Mouse (Mus musculus) embryonic facial prominence, embryonic 14.5 days (tissue): Measurements from ENCODE around the gene Cacna2d1. TPM values are rescaled to one million over a fixed set of nuclear protein-coding genes. Genes with fewer than 3 reads are reported as not detected.

Experiments used
- ATAC-seq: fragments of 200-750 bp; cut with Nextera tagmentation; 2 replicates; pipeline ENCODE4 v1.8.0; 2017; ENCODE audit warnings: low read depth, moderate number of reproducible peaks, moderate TSS enrichment
- DNase-seq: peaks from one replicate; pipeline ENCODE4 v3.0.0-alpha.2; 2015; ENCODE audit warnings: low spot score
- H3K27ac ChIP-seq: fragments of 300-500 bp; sonication (generic); replicated peaks from 2 replicates; pipeline ENCODE4 v1.5.1; 2014; ENCODE audit warnings: low read depth, mild to moderate bottlenecking, low read length, moderate library complexity
- H3K27me3 ChIP-seq: fragments of 300-500 bp; sonication (generic); replicated peaks from 2 replicates; pipeline ENCODE4 v1.6.1; 2014; ENCODE audit warnings: low read length; ENCODE audit not compliant: control insufficient read depth, insufficient read depth
- H3K36me3 ChIP-seq: fragments of 300-500 bp; sonication (generic); 2 replicates; pipeline ENCODE4 v1.6.1; 2014; ENCODE audit warnings: low read length, mixed read lengths; ENCODE audit not compliant: control insufficient read depth, insufficient read depth
- H3K4me1 ChIP-seq: fragments of 300-500 bp; sonication (generic); 2 replicates; pipeline ENCODE4 v1.6.1; 2014; ENCODE audit warnings: antibody characterized with exemption, low read length; ENCODE audit not compliant: control insufficient read depth, insufficient read depth
- H3K4me2 ChIP-seq: fragments of 300-500 bp; sonication (generic); 2 replicates; pipeline ENCODE4 v1.6.1; 2014; ENCODE audit warnings: low read depth, mild to moderate bottlenecking, low read length, moderate library complexity, mixed read lengths
- H3K4me3 ChIP-seq: fragments of 300-500 bp; sonication (generic); 2 replicates; pipeline ENCODE4 v1.5.1; 2014; ENCODE audit warnings: low read depth, mild to moderate bottlenecking, low read length
- H3K9ac ChIP-seq: fragments of 300-500 bp; sonication (generic); 2 replicates; pipeline ENCODE4 v1.6.1; 2014; ENCODE audit warnings: low read depth, mild to moderate bottlenecking, low read length, moderate library complexity, mixed read lengths
- H3K9me3 ChIP-seq: fragments of 300-500 bp; sonication (generic); 2 replicates; pipeline ENCODE4 v1.6.1; 2016; ENCODE audit warnings: low read length; ENCODE audit not compliant: control insufficient read depth
- WGBS: fragments of 180-500 bp; shearing (Covaris S2); extraction: QIAGEN DNeasy Blood & Tissue Kit; methylation state at CpG from one replicate; pipeline ENCODE4 v1.1.7; 2014; 5-methylcytosine and 5-hydroxymethylcytosine counted together
- polyA plus RNA-seq: library from polyadenylated mRNA; unstranded; fragments of >200 nt; fragmentation: Nextera tagmentation; extraction: Ambion mirVana; gene quantifications from 2 replicates; pipeline ENCODE4 v1.2.1, GENCODE M21; 2014

Cacna2d1 gene
- polyA plus RNA-seq, 1 experiment from 2014 or later, result 33.0 TPM

DNA sequence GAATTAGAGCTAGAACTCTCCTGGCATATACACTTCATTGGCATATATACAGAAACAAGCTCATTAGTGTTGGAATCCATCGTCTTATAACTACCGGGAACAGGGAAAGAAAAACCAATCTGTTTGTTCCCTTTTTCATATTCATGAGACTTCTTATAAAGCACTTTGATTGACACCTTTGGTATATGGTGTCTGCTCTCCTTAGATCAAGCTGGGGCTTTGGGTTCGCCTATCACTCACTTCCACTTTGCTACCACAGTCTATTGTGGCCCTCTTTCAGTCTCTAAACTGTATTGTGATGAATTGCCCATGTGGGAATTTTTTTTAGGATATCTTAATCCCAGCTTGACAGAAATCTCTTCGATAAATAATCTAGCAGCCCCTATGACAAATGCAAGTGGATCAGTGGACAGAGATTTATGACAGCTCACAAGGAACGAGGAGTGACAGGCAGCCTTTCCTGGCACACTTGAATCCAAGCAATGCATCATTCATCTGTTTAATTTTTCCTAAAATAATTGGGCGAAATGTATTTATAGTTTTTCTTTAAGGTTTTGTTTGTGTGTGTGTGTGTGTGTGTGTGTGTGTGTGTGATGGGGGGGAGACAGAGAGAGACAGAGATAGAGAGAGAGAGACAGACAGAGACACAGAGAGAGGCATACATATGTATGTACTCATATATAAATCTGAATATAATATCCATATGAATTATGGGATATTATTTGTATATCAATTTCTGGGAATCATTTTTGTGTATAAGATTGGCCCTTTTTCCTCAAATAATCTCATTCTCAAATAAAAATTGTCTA is 200.0 kb downstream of the Cacna2d1 start:
- 85% methylated on average over 6 of the region's 6 CpGs for WGBS
- H3K4me2 ChIP-seq, result no peak overlapping the region
- H3K4me1 ChIP-seq, result no peaks in the 10 kb centered on the region
- no peak overlapping the region for H3K27ac ChIP-seq
- no peaks in the 10 kb centered on the region for H3K27me3 ChIP-seq
- no peak for ATAC-seq
- no peaks in the 10 kb centered on the region for H3K9me3 ChIP-seq
- H3K4me3 ChIP-seq, result no peak overlapping the region
- H3K9ac ChIP-seq, result no peak overlapping the region
- DNase-seq, result no peak
- no peaks in the 10 kb centered on the region for H3K36me3 ChIP-seq

DNA sequence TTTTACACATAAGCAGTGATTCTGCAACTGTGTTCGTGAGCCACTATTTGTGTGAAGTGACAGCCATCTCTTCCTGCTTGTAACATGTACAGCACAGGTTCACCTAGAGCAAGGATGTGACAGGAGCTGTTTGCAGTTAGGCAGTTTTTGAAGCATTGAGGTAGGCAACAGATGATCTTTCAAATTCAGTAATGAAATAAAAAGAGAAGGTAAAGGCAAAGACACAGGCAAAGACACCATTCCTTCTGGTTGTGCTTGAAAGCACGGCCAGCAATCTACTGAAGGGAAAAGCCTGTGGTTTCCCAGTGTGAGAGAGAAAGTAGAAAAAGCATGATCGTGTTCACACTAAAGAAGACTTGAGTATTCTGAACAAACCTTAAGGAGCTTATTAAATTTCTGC is 201.5 kb downstream of the Cacna2d1 start:
- no peak overlapping the region for H3K27ac ChIP-seq
- no peak overlapping the region for H3K4me2 ChIP-seq
- H3K9me3 ChIP-seq, result no peaks in the 10 kb centered on the region
- ATAC-seq, result no peak
- no peak overlapping the region for H3K4me3 ChIP-seq
- H3K9ac ChIP-seq, result no peak overlapping the region
- H3K4me1 ChIP-seq, result no peaks in the 10 kb centered on the region
- no peak for DNase-seq
- H3K36me3 ChIP-seq, result no peaks in the 10 kb centered on the region
- H3K27me3 ChIP-seq, result no peaks in the 10 kb centered on the region
- WGBS, result 71% methylated on average over 3 of the region's 3 CpGs

DNA sequence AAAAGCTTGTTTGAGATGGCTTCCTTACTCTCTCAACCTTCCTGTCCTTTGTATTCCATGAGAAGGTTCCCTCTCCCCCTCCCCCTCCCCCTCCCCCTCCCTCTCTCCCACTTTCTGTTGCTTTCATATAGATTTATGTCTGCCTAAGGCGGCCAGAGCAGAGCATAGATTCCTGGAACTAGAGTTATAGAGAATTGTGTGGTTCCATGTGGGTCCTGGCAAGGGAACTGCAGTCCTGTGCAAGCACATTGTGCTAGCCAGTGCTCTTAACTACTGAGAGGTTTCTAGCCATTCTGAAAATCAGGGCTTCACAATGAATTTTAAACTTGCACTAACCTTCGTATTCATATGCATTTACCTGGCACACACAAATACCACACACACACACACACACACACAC is 202.3 kb downstream of the Cacna2d1 start:
- ATAC-seq (no peak), DNase-seq (no peak)
- Histone ChIP-seq H3K4me1 (no peaks in the 10 kb centered on the region), H3K4me2 (no peak overlapping the region), H3K36me3 (no peaks in the 10 kb centered on the region), H3K4me3 (no peak overlapping the region), H3K27ac (no peak overlapping the region), H3K9me3 (no peaks in the 10 kb centered on the region), H3K27me3 (no peaks in the 10 kb centered on the region), H3K9ac (no peak overlapping the region)
- WGBS, result 80% methylated on average over 2 of the region's 2 CpGs

DNA sequence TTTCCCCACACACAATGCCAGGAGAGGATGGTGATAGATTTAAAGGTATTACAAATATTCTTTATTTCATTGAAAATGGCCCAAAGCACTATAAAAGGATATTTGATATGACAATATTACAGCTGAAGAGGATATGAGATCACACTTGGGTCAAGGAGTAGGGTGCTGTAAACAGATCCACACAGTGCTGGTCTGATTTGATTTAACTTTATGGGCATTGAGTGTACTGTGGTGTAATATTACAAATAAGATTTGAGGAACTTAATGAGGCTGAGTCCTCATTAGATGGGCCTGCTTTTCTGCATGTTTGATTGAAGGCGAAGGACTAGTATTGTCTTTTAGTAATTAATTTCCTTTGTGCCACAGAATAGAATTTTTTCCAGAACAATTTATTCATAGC is 212.1 kb downstream of the Cacna2d1 start:
- H3K4me2 ChIP-seq, result no peak overlapping the region
- H3K4me3 ChIP-seq, result no peak overlapping the region
- WGBS, result 98% methylated on average over 1 of the region's 1 CpGs
- DNase-seq (no peak), ATAC-seq (no peak)
- H3K27me3 ChIP-seq, result no peaks in the 10 kb centered on the region
- H3K4me1 ChIP-seq, result no peaks in the 10 kb centered on the region
- H3K36me3 ChIP-seq, result no peaks in the 10 kb centered on the region
- H3K27ac ChIP-seq, result no peak overlapping the region
- H3K9me3 ChIP-seq, result no peaks in the 10 kb centered on the region
- no peak overlapping the region for H3K9ac ChIP-seq

DNA sequence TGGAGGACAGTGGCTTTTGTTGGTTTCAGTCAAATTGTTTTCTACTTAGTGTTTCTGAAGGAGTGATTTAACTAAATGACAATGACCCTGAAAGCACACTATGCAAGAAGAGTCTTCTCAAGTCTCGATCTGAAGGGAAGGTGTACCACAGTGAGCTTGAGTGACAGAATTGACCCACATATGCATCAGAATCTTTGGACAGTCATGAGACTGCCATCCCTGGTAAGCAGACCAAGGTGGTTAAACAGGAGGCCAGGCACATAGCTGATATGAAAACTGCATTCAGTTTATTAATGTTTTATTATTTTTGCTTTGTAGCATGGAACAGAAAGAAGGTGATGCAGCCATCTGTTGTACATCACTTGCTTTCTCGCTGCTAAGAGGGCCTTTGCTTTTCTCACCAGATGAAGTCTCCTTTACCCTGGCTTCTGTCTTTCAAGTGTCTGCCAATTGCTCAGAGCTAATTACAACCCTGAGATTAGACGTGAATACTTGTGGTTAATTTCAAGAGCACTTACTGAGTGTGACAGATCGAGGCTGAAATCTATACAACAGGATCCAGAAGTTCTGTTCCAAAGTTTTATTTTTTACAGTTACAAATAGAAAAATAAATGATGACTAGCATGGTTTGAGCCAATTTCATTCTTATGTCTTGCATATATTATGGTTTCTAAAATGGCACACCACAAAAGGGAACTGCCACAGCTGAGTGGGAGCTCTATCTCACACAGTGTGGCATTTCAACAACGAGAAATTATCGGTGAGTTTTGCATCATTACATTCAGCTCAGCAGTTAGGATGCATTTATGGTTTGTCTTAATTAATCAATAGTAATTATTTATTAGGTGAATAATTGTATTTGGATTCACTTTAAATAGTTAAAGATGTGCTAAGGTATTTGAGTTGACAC is 221.1 kb downstream of the Cacna2d1 start:
- no peak overlapping the region for H3K9ac ChIP-seq
- DNase-seq (no peak), ATAC-seq (no peak)
- no peak overlapping the region for H3K4me2 ChIP-seq
- H3K27me3 ChIP-seq, result no peaks in the 10 kb centered on the region
- WGBS, result 69% methylated on average over 6 of the region's 6 CpGs
- no peaks in the 10 kb centered on the region for H3K4me1 ChIP-seq
- no peak overlapping the region for H3K27ac ChIP-seq
- no peak overlapping the region for H3K4me3 ChIP-seq
- no peaks in the 10 kb centered on the region for H3K9me3 ChIP-seq
- no peaks in the 10 kb centered on the region for H3K36me3 ChIP-seq

DNA sequence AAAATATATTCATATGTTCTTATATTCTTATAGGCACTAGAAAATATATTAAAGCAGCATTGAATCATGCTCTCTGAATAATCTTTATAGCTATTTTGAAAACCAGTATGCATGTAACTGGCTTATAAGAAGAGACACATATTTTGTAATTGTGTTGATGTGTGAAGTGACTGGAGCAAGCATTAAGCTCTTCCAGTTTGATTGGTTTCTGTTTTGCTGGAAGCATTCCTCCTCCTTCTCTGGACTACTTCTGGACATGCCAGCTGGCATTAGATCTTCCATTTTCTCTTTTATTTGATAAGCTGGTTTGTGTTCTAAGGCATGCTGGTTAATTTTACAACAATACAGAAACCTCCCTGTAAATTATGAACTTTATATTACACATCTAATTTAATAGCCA is 228.8 kb downstream of the Cacna2d1 start:
- H3K36me3 ChIP-seq, result no peaks in the 10 kb centered on the region
- no peak overlapping the region for H3K4me2 ChIP-seq
- no peaks in the 10 kb centered on the region for H3K4me1 ChIP-seq
- H3K9me3 ChIP-seq, result no peaks in the 10 kb centered on the region
- DNase-seq (no peak), ATAC-seq (no peak)
- no peaks in the 10 kb centered on the region for H3K27me3 ChIP-seq
- no peak overlapping the region for H3K27ac ChIP-seq
- H3K9ac ChIP-seq, result no peak overlapping the region
- H3K4me3 ChIP-seq, result no peak overlapping the region

DNA sequence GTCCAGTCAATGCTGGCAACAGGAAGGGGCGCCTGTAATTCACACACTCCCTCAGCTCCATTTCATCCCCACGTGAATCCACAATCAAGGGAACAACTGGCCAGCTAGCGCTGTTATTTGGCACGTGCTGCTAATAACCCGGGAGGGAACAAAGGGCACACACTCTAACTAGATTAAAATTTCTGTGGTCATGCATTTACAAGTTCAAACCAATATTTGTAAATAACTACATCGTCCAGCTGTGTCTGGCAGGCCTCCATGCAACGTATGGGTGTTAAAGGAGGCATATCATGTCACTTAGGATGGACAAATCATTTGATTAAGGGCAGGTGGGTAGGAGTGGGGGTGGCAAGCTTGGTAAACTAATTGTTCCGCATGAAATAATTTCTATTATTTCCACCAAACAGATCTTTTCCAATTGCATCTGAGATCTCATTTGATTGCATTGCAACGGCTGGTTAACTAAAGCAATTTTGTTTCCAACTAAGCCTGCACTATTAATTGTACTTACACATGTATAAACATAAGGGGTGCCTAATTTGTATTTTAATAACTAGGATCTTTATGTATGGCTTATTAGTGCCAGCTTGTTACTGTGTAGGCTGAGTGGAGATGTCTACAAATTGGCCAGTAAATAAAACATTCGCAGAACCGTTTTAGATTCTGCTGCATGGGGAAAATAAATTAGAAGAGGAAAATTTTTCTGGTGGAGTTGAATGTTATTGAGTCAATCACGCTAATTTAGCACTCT is 231.8 kb downstream of the Cacna2d1 start:
- no peak overlapping the region for H3K27ac ChIP-seq
- no peaks in the 10 kb centered on the region for H3K9me3 ChIP-seq
- ATAC-seq (peak; percentile 47; the same call in 1 of the 2 replicates), DNase-seq (peak; percentile 45)
- no peak overlapping the region for H3K9ac ChIP-seq
- no peak overlapping the region for H3K4me3 ChIP-seq
- no peaks in the 10 kb centered on the region for H3K4me1 ChIP-seq
- WGBS, result 65% methylated on average over 12 of the region's 12 CpGs
- no peaks in the 10 kb centered on the region for H3K36me3 ChIP-seq
- no peaks in the 10 kb centered on the region for H3K27me3 ChIP-seq
- no peak overlapping the region for H3K4me2 ChIP-seq

DNA sequence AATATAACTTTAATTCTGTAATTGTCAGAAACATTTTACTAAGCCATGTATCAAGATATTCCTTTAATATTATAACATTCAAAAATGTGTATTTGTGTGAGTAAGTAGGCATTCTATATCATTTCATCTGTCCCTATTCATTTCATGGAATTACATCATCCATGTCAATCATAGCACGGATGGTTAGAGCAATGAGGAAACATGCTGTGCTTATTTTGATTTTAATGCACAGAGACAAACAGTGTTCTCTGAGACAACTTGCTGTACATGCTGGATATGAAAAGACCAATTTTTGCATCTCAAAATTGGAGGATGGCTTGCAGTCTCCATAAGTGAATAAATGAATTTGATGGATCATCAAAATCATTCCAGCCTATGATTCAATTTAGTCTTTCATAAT is 232.4 kb downstream of the Cacna2d1 start:
- 82% methylated on average over 1 of the region's 1 CpGs for WGBS
- DNase-seq, result no peak
- ATAC-seq, result no peak

More for the DNA sequence above, 232.4 kb downstream of the Cacna2d1 start:
- H3K4me2 ChIP-seq, result no peak overlapping the region
- H3K27ac ChIP-seq, result no peak overlapping the region
- no peaks in the 10 kb centered on the region for H3K27me3 ChIP-seq
- H3K9ac ChIP-seq, result no peak overlapping the region
- H3K36me3 ChIP-seq, result no peaks in the 10 kb centered on the region
- no peak overlapping the region for H3K4me3 ChIP-seq
- no peaks in the 10 kb centered on the region for H3K4me1 ChIP-seq
- no peaks in the 10 kb centered on the region for H3K9me3 ChIP-seq
